Mouse (Mus musculus) MEL (cell line): ENCODE results near the gene Plcxd2. TPM values are rescaled to one million over a fixed set of nuclear protein-coding genes. Genes with fewer than 3 reads are reported as not detected.

ENCODE experiments used
- DNase-seq: peaks from one replicate; pipeline ENCODE4 v3.0.0; 2011; ENCODE audit warnings: low read depth, low spot score
- H3K27ac ChIP-seq: 2 replicates; pipeline ENCODE4 v1.5.1; 2012; ENCODE audit warnings: low read depth, mild to moderate bottlenecking, control low read depth, low read length, moderate library complexity; ENCODE audit not compliant: control insufficient read depth
- H3K27me3 ChIP-seq, 2 experiments: fragments of 150-350 bp in 1 of 2; sonication (generic) in 1 of 2; 2 replicates each; pipeline ENCODE4 v1.6.1; 2012; ENCODE audit warnings: low read length in 2 of 2, mild to moderate bottlenecking in 2 of 2, improper control_type of control experiment in 1 of 2, moderate library complexity in 1 of 2; ENCODE audit not compliant: insufficient read depth in 2 of 2, control insufficient read depth in 1 of 2
- H3K36me3 ChIP-seq, 2 experiments: 2 replicates each; pipeline ENCODE4 v1.6.1; 2012 to 2014; ENCODE audit warnings: low read length in 2 of 2, improper control_type of control experiment in 1 of 2, inconsistent platforms in 1 of 2, mild to moderate bottlenecking in 1 of 2; ENCODE audit not compliant: insufficient read depth in 2 of 2, control insufficient read depth in 1 of 2
- H3K4me1 ChIP-seq, 2 experiments: fragments of 150-350 bp in 1 of 2; sonication (generic) in 1 of 2; 2 replicates each; pipeline ENCODE4 v1.6.1; 2012; ENCODE audit warnings: low read length in 2 of 2, improper control_type of control experiment in 1 of 2, mild to moderate bottlenecking in 1 of 2; ENCODE audit not compliant: insufficient read depth in 2 of 2, control insufficient read depth in 1 of 2
- H3K4me3 ChIP-seq, 2 experiments: fragments of 150-350 bp in 1 of 2; sonication (generic) in 1 of 2; 2 replicates each; pipeline ENCODE4 v1.5.1; 2012; ENCODE audit warnings: low read depth in 2 of 2, low read length in 2 of 2, mild to moderate bottlenecking in 2 of 2, moderate library complexity in 2 of 2, control low read depth in 1 of 2, improper control_type of control experiment in 1 of 2; ENCODE audit not compliant: control insufficient read depth in 1 of 2, insufficient read depth in 1 of 2
- H3K79me2 ChIP-seq: 2 replicates; pipeline ENCODE4 v1.6.1; 2012; ENCODE audit warnings: mild to moderate bottlenecking, low read length, moderate library complexity; ENCODE audit not compliant: control insufficient read depth, poor library complexity, insufficient read depth
- H3K9ac ChIP-seq: 2 replicates; pipeline ENCODE4 v1.6.1; 2012; ENCODE audit warnings: low read depth, mild to moderate bottlenecking, control low read depth, low read length, moderate library complexity; ENCODE audit not compliant: control insufficient read depth, poor library complexity, severe bottlenecking
- H3K9me3 ChIP-seq: fragments of 150-350 bp; sonication (generic); replicated peaks from 2 replicates; pipeline ENCODE4 v1.6.1; 2012; ENCODE audit warnings: mild to moderate bottlenecking, low read length, improper control_type of control experiment, moderate library complexity; ENCODE audit not compliant: insufficient read depth
- BHLHE40 ChIP-seq: IDR thresholded peaks from 2 replicates; pipeline ENCODE4 v1.6.1; 2012; ENCODE audit warnings: low read depth, mild to moderate bottlenecking, inconsistent platforms, low read length, improper control_type of control experiment, borderline replicate concordance
- CHD1 ChIP-seq: IDR thresholded peaks from 2 replicates; pipeline ENCODE4 v1.6.1; 2012; ENCODE audit warnings: low read depth, mild to moderate bottlenecking, inconsistent platforms, low read length, improper control_type of control experiment
- CHD2 ChIP-seq: IDR thresholded peaks from 2 replicates; pipeline ENCODE4 v1.6.1; 2011; ENCODE audit warnings: low read length, improper control_type of control experiment
- CTCF ChIP-seq, 3 experiments: IDR thresholded peaks in 2 of 3; conservative IDR thresholded peaks in 1 of 3; 2 replicates each; pipeline ENCODE4 v1.5.1; 2011 to 2012; ENCODE audit warnings: low read length in 3 of 3, low read depth in 2 of 3, mild to moderate bottlenecking in 2 of 3, improper control_type of control experiment in 1 of 3, inconsistent platforms in 1 of 3, mixed read lengths in 1 of 3, moderate library complexity in 1 of 3; ENCODE audit not compliant: control insufficient read depth in 1 of 3, insufficient read depth in 1 of 3, poor library complexity in 1 of 3, severe bottlenecking in 1 of 3
- ELF1 ChIP-seq: IDR thresholded peaks from 2 replicates; pipeline ENCODE4 v1.6.1; 2014; ENCODE audit warnings: low read depth, mild to moderate bottlenecking, inconsistent platforms, low read length, improper control_type of control experiment, moderate library complexity
- EP300 ChIP-seq, 2 experiments: IDR thresholded peaks; 2 replicates each; pipeline ENCODE4 v1.6.1; 2011; ENCODE audit warnings: improper control_type of control experiment in 2 of 2, low read length in 2 of 2, low read depth in 1 of 2, mild to moderate bottlenecking in 1 of 2
- HCFC1 ChIP-seq: IDR thresholded peaks from 2 replicates; pipeline ENCODE4 v1.6.1; 2012; ENCODE audit warnings: low read depth, mild to moderate bottlenecking, inconsistent platforms, low read length, improper control_type of control experiment, moderate library complexity
- KAT2A ChIP-seq: conservative IDR thresholded peaks from 2 replicates; pipeline ENCODE4 v1.6.1; 2012; ENCODE audit warnings: low read depth, low read length, improper control_type of control experiment, inconsistent platforms
- MAFK ChIP-seq: IDR thresholded peaks from 2 replicates; pipeline ENCODE4 v1.6.1; 2011; ENCODE audit warnings: low read depth, mild to moderate bottlenecking, low read length, improper control_type of control experiment, borderline replicate concordance
- MAX ChIP-seq: IDR thresholded peaks from 2 replicates; pipeline ENCODE4 v1.6.1; 2011; ENCODE audit warnings: low read length, improper control_type of control experiment
- MEF2A ChIP-seq: IDR thresholded peaks from 2 replicates; pipeline ENCODE4 v1.6.1; 2014; ENCODE audit warnings: low read depth, mild to moderate bottlenecking, inconsistent platforms, low read length, improper control_type of control experiment; ENCODE audit not compliant: poor library complexity, insufficient replicate concordance, severe bottlenecking; ENCODE audit errors: extremely low read depth
- MXI1 ChIP-seq: IDR thresholded peaks from 2 replicates; pipeline ENCODE4 v1.6.1; 2011; ENCODE audit warnings: mild to moderate bottlenecking, low read depth, low read length, improper control_type of control experiment
- NELFE ChIP-seq: IDR thresholded peaks from 2 replicates; pipeline ENCODE4 v1.6.1; 2011; ENCODE audit warnings: low read depth, low read length, improper control_type of control experiment
- NRF1 ChIP-seq: IDR thresholded peaks from 2 replicates; pipeline ENCODE4 v1.6.1; 2014; ENCODE audit warnings: low read depth, mild to moderate bottlenecking, inconsistent platforms, low read length, improper control_type of control experiment, moderate library complexity; ENCODE audit not compliant: poor library complexity, insufficient read depth, severe bottlenecking
- POLR2AphosphoS2 ChIP-seq: IDR thresholded peaks from 2 replicates; pipeline ENCODE4 v1.6.1; 2011; ENCODE audit warnings: low read length, improper control_type of control experiment
- POLR2AphosphoS5 ChIP-seq: IDR thresholded peaks from 2 replicates; pipeline ENCODE4 v1.6.1; 2012; ENCODE audit warnings: low read depth, borderline replicate concordance, mild to moderate bottlenecking, inconsistent platforms, low read length, moderate library complexity, mixed read lengths
- RAD21 ChIP-seq: IDR thresholded peaks from 2 replicates; pipeline ENCODE4 v1.6.1; 2011; ENCODE audit warnings: mild to moderate bottlenecking, low read depth, low read length, improper control_type of control experiment
- RCOR1 ChIP-seq: IDR thresholded peaks from 2 replicates; pipeline ENCODE4 v1.6.1; 2012; ENCODE audit warnings: low read depth, mild to moderate bottlenecking, inconsistent platforms, low read length, improper control_type of control experiment
- SIN3A ChIP-seq: IDR thresholded peaks from 2 replicates; pipeline ENCODE4 v1.6.1; 2012; ENCODE audit warnings: low read length, improper control_type of control experiment, inconsistent platforms
- SMC3 ChIP-seq: IDR thresholded peaks from 2 replicates; pipeline ENCODE4 v1.6.1; 2011; ENCODE audit warnings: low read depth, low read length, improper control_type of control experiment
- TAL1 ChIP-seq: IDR thresholded peaks from 2 replicates; pipeline ENCODE4 v1.6.1; 2012; ENCODE audit warnings: mild to moderate bottlenecking, inconsistent platforms, low read length, moderate library complexity, mixed read lengths
- UBTF ChIP-seq: IDR thresholded peaks from 2 replicates; pipeline ENCODE4 v1.6.1; 2012; ENCODE audit warnings: low read depth, mild to moderate bottlenecking, inconsistent platforms, low read length, improper control_type of control experiment, moderate library complexity, borderline replicate concordance; ENCODE audit not compliant: insufficient read depth
- ZC3H11A ChIP-seq: IDR thresholded peaks from 2 replicates; pipeline ENCODE4 v1.6.1; 2012; ENCODE audit warnings: low read depth, mild to moderate bottlenecking, inconsistent platforms, low read length, improper control_type of control experiment
- ZKSCAN1 ChIP-seq: IDR thresholded peaks from 2 replicates; pipeline ENCODE4 v1.6.1; 2012; ENCODE audit warnings: low read depth, mild to moderate bottlenecking, inconsistent platforms, low read length, improper control_type of control experiment, moderate library complexity
- polyA plus RNA-seq, 2 experiments: library from polyadenylated mRNA; stranded (reverse) in 1 of 2; unstranded in 1 of 2; fragments of >175 nt in 1 of 2; fragments of >200 nt in 1 of 2; gene quantifications; 2 replicates each; pipeline versions ENCODE4 v1.2.1 to v1.2.4; 2012; ENCODE audit warnings: low replicate concordance in 2 of 2, low read depth in 1 of 2; ENCODE audit not compliant: insufficient read length in 2 of 2, insufficient read depth in 1 of 2, missing spikeins in 1 of 2
- total RNA-seq: library from RNA; depleted of rRNA; stranded (reverse); fragments of 300-350 nt; gene quantifications from 2 replicates; pipeline ENCODE4 v1.2.3, GENCODE M21; 2012

The Plcxd2 gene
- total and polyA plus RNA-seq, 3 experiments, result not detected

GRCm38 (mm10) chr16:45956390-45956950 lies 53.5 kb downstream of the Plcxd2 start:
- no peaks in the 10 kb centered on the region for H3K9me3 ChIP-seq
- no peaks in the 10 kb centered on the region for H3K4me1 ChIP-seq
- TF ChIP-seq RAD21, result no peak
- TF ChIP-seq UBTF, result no peak
- TF ChIP-seq POLR2AphosphoS2, result no peak
- TF ChIP-seq HCFC1, result no peak
- no peak for TF ChIP-seq MEF2A
- TF ChIP-seq MAX, result no peak
- TF ChIP-seq CHD1, result no peak
- no peak for TF ChIP-seq CTCF (IDR thresholded peaks at IDR 0.05 in 2 of 3, conservative IDR thresholded peaks at IDR 0.05 in 1 of 3; ENCODE audit: control insufficient read depth in 1 of 3, insufficient read depth in 1 of 3, low read depth in 2 of 3, low read length in 3 of 3, poor library complexity in 1 of 3, severe bottlenecking in 1 of 3)
- no peak for TF ChIP-seq RCOR1
- TF ChIP-seq CHD2, result no peak
- no peak for TF ChIP-seq NRF1
- no peak for TF ChIP-seq MAFK
- no peak for TF ChIP-seq SIN3A
- no peak for TF ChIP-seq TAL1
- no peak for TF ChIP-seq ZC3H11A
- no peak for TF ChIP-seq EP300 (IDR thresholded peaks at IDR 0.05; ENCODE audit: low read depth in 1 of 2, low read length in 2 of 2)
- no peaks in the 10 kb centered on the region for H3K27me3 ChIP-seq
- H3K9ac ChIP-seq, result no peak overlapping the region
- H3K27ac ChIP-seq, result no peak overlapping the region
- DNase-seq, result no peak
- H3K36me3 ChIP-seq, result no peaks in the 10 kb centered on the region
- H3K79me2 ChIP-seq, result no peaks in the 10 kb centered on the region
- no peak overlapping the region for H3K4me3 ChIP-seq

GRCm38 (mm10) chr16:45953394-45953793 lies 56.6 kb downstream of the Plcxd2 start, which contains the start of gene Phldb2:
Phldb2 (minus strand) TSS chr16:45953598.
- TF ChIP-seq NELFE (no peak), TAL1 (no peak), POLR2AphosphoS2 (no peak), KAT2A (no peak), SMC3 (no peak), MXI1 (no peak), NRF1 (no peak), RCOR1 (no peak), ZKSCAN1 (no peak), ELF1 (no peak), POLR2AphosphoS5 (no peak), MEF2A (no peak), BHLHE40 (no peak)
- TF ChIP-seq, all 39 proteins: peak for 0

More at GRCm38 (mm10) chr16:45953394-45953793, 56.6 kb downstream of the Plcxd2 start, which contains the start of gene Phldb2:
- DNase-seq, result no peak
- Histone ChIP-seq H3K9me3 (no peaks in the 10 kb centered on the region), H3K27ac (no peak within 1 kb of the TSS), H3K36me3 (no peaks in the 10 kb centered on the region), H3K27me3 (no peaks in the 10 kb centered on the region), H3K4me3 (no peak within 1 kb of the TSS), H3K9ac (no peak within 1 kb of the TSS), H3K79me2 (no peaks in the 10 kb centered on the region), H3K4me1 (no peaks in the 10 kb centered on the region)
